Mouse (Mus musculus) ES-E14 (cell line): ENCODE data around the gene Opalin. TPM values are rescaled to one million over a fixed set of nuclear protein-coding genes. Genes with fewer than 3 reads are reported as not detected.

ENCODE experiments used
- DNase-seq: peaks from one replicate; pipeline ENCODE4 v3.0.0-alpha.2; 2013; ENCODE audit warnings: low read depth, low spot score
- H3K27ac ChIP-seq: 2 replicates; pipeline ENCODE4 v1.5.1; 2012; ENCODE audit warnings: low read depth, mild to moderate bottlenecking, low read length, moderate library complexity, mixed read lengths; ENCODE audit not compliant: poor library complexity, insufficient read depth, severe bottlenecking
- H3K36me3 ChIP-seq: 2 replicates; pipeline ENCODE4 v1.6.1; 2012; ENCODE audit warnings: mild to moderate bottlenecking, low read length, moderate library complexity, mixed read lengths; ENCODE audit not compliant: control insufficient read depth, poor library complexity, insufficient read depth, severe bottlenecking
- H3K4me1 ChIP-seq, 2 experiments: fragments of 150-350 bp in 1 of 2; sonication (generic) in 1 of 2; 2 replicates each; pipeline ENCODE4 v1.6.1; 2012; ENCODE audit warnings: low read length in 2 of 2, mild to moderate bottlenecking in 1 of 2, mixed read lengths in 1 of 2; ENCODE audit not compliant: control insufficient read depth in 2 of 2, insufficient read depth in 2 of 2, poor library complexity in 1 of 2
- H3K4me3 ChIP-seq, 2 experiments: fragments of 150-350 bp in 1 of 2; sonication (generic) in 1 of 2; 2 replicates each; pipeline ENCODE4 v1.5.1; 2012; ENCODE audit warnings: low read length in 2 of 2, low read depth in 1 of 2, mild to moderate bottlenecking in 1 of 2, mixed read lengths in 1 of 2; ENCODE audit not compliant: insufficient read depth in 1 of 2, poor library complexity in 1 of 2, severe bottlenecking in 1 of 2
- H3K9ac ChIP-seq: 2 replicates; pipeline ENCODE4 v1.6.1; 2012; ENCODE audit warnings: low read depth, mild to moderate bottlenecking, low read length, mixed read lengths; ENCODE audit not compliant: poor library complexity, insufficient read depth, severe bottlenecking
- H3K9me3 ChIP-seq: fragments of 150-350 bp; sonication (generic); 2 replicates; pipeline ENCODE4 v1.6.1; 2012; ENCODE audit warnings: low read depth, mild to moderate bottlenecking, low read length; ENCODE audit not compliant: control insufficient read depth, insufficient read depth
- CHD2 ChIP-seq: IDR thresholded peaks from 2 replicates; pipeline ENCODE4 v1.6.1; 2014; ENCODE audit warnings: mild to moderate bottlenecking, low read depth, low read length, inconsistent platforms
- HCFC1 ChIP-seq: IDR thresholded peaks from 2 replicates; pipeline ENCODE4 v1.6.1; 2012; ENCODE audit warnings: low read length, inconsistent platforms, borderline replicate concordance; ENCODE audit not compliant: insufficient read depth
- MAFK ChIP-seq: IDR thresholded peaks from 2 replicates; pipeline ENCODE4 v1.6.1; 2014; ENCODE audit warnings: mild to moderate bottlenecking, low read depth, low read length, inconsistent platforms; ENCODE audit not compliant: insufficient read depth
- ZC3H11A ChIP-seq: IDR thresholded peaks from 2 replicates; pipeline ENCODE4 v1.6.1; 2012; ENCODE audit warnings: low read depth, mild to moderate bottlenecking, inconsistent platforms, low read length, borderline replicate concordance
- ZNF384 ChIP-seq: IDR thresholded peaks from 2 replicates; pipeline ENCODE4 v1.6.1; 2012; ENCODE audit warnings: low read depth, low read length, inconsistent platforms
- in situ Hi-C, 2 experiments: fragments of 600-800 bp; cut with MboI; formaldehyde crosslinking; loops; one replicate each; pipeline ENCODE4 v1.15.1; 2025; ENCODE audit warnings: low sequenced_read_pairs in 2 of 2, inconsistent platforms in 1 of 2; ENCODE audit not compliant: unreplicated experiment in 2 of 2
- total RNA-seq: library from RNA; depleted of rRNA; stranded (reverse); fragments of 300-350 nt; gene quantifications from 2 replicates; pipeline ENCODE4 v1.2.3, GENCODE M21; 2012

The Opalin gene
- total RNA-seq, 1 experiment: not detected

DNA sequence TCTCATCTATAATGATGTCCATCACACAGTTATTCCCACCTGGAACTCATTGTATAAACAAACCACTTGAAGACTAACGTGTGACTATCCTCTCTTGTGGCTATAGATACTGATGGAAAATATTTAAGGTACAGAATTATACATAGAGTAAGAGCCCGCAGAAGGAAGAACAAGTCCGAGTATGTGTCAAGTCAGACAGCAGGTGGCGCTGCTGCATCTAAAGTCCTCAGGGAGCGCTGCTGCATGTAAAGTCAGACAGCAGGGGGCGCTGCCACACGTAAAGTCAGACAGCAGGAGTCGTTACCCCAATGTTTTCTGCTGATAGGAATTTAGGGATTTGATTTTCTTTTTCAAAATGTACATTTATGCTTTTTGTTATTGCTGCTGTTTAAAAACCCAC, 5.4 kb downstream of the Opalin start:
- no peaks in the 10 kb centered on the region for H3K9me3 ChIP-seq
- DNase-seq: peak; percentile 95
- no peak overlapping the region for H3K4me3 ChIP-seq
- H3K36me3 ChIP-seq: no peaks in the 10 kb centered on the region
- no peak overlapping the region for H3K27ac ChIP-seq
- no peaks in the 10 kb centered on the region for H3K4me1 ChIP-seq
- in situ Hi-C loops: no loop called here
- TF ChIP-seq ZC3H11A (peak; percentile 74), HCFC1 (no peak), ZNF384 (no peak), CHD2 (no peak)
- no peak overlapping the region for H3K9ac ChIP-seq

DNA sequence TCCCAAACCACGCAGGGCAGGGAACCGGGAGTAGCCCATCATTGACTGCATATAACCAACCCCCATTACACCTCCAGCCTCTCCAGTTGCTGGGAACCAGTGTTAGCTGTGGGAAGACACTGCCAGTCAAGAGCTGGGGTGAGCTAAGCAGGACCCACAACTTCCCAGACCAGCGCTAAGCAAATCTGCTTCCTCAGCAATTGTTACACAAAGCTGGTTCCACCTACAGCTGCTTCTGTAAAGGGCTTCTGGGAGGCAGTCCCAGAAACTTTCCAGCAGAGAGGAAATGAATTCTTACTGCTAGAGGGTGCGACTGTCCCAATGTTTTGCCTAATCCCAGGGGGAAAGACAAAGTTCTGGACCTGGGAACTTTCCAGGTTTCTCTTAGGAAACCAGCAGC, 22.2 kb downstream of the Opalin start:
- in situ Hi-C loops: no loop called here
- Histone ChIP-seq H3K9ac (no peak overlapping the region), H3K36me3 (no peaks in the 10 kb centered on the region), H3K9me3 (no peaks in the 10 kb centered on the region), H3K27ac (no peak overlapping the region), H3K4me3 (no peak overlapping the region), H3K4me1 (no peaks in the 10 kb centered on the region)
- no peak for DNase-seq
- no peak for TF ChIP-seq ZC3H11A
- no peak for TF ChIP-seq ZNF384
- no peak for TF ChIP-seq CHD2
- TF ChIP-seq MAFK: peak; percentile 67; the same call in 1 of the 2 replicates

DNA sequence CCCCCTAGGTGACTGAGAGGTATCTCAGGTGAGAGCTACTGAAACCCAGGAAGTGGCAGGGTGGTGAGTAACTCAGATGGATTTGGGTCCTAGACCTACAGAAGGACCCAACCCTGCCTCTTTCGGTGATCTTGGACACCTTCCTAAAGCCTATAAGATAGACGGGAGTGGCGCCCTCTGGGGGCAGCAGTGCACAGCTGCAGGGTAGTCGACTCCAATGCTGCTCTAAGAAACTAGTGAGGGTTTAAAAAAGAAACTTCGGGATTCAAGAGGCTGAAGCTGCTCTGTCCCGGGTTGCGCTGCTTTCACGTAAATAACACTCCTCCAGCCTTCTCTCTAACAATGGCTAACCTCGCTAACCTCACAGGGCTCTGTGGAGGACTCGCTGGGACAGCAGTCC, 23.4 kb downstream of the Opalin start:
- H3K4me3 ChIP-seq: no peak overlapping the region
- H3K36me3 ChIP-seq: no peaks in the 10 kb centered on the region
- H3K9ac ChIP-seq: no peak overlapping the region
- no peak overlapping the region for H3K27ac ChIP-seq
- in situ Hi-C loops: no loop called here
- DNase-seq: peak; percentile 69
- TF ChIP-seq CHD2: no peak
- TF ChIP-seq MAFK: no peak
- TF ChIP-seq ZC3H11A: no peak
- TF ChIP-seq ZNF384: no peak
- TF ChIP-seq HCFC1: no peak
- H3K9me3 ChIP-seq: no peaks in the 10 kb centered on the region
- H3K4me1 ChIP-seq: no peaks in the 10 kb centered on the region

DNA sequence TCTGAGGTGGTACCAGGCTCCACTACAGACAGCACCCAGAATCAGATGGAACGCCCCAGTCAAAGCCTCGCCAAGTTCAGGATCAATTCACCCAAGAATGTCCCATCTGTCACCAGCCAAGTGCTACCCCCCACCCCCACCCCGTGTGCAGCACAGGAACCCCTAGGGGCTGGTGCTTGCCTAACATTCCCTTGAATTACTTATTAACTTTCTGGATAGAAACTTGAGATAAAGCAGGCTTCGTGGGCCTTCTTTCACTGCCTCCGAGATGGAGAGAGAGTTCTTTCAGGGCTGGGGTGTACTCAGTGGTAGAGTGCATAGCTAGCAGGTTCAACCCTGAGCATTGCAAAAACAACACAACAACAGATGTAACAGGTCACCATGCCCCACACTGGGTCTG, 24.7 kb downstream of the Opalin start:
- Histone ChIP-seq H3K36me3 (no peaks in the 10 kb centered on the region), H3K9me3 (no peaks in the 10 kb centered on the region), H3K4me3 (no peak overlapping the region), H3K27ac (no peak overlapping the region), H3K9ac (no peak overlapping the region), H3K4me1 (no peaks in the 10 kb centered on the region)
- in situ Hi-C loops: no loop called here
- no peak for DNase-seq
- TF ChIP-seq ZC3H11A: no peak
- TF ChIP-seq MAFK: no peak
- TF ChIP-seq ZNF384: no peak
- TF ChIP-seq HCFC1: no peak
- no peak for TF ChIP-seq CHD2

DNA sequence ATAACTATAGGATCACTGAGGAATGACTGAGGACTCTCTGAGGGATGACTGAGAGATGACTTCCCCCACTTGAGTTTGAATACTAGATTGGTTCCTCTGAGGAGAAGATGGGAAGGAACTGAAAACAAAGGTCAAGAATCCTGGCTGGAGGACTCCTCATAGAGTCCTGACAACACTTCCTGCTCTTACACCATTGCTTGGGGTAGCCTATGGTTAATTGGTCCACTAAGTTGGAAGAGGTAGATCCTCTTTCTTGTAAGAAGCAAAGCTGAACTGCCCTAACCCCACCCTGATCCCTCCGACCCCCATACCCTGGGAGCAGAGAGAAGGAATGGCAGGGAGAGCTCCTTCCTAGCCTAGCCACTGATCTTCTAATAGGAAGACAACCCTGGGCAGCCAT, 25.2 kb downstream of the Opalin start:
- no peak overlapping the region for H3K27ac ChIP-seq
- DNase-seq: no peak
- no peaks in the 10 kb centered on the region for H3K36me3 ChIP-seq
- TF ChIP-seq HCFC1: no peak
- TF ChIP-seq MAFK: no peak
- TF ChIP-seq ZC3H11A: no peak
- no peak for TF ChIP-seq ZNF384
- no peak for TF ChIP-seq CHD2
- no peaks in the 10 kb centered on the region for H3K4me1 ChIP-seq
- no peak overlapping the region for H3K9ac ChIP-seq
- no peaks in the 10 kb centered on the region for H3K9me3 ChIP-seq
- H3K4me3 ChIP-seq: no peak overlapping the region
- in situ Hi-C loops: no loop called here
